Mouse (Mus musculus): ENCODE results near the gene Megf6. TPM values are rescaled to one million over a fixed set of nuclear protein-coding genes. Genes with fewer than 3 reads are reported as not detected.

Gene Megf6
- polyA plus RNA-seq, 1 experiment from 2014 or later: 7.4 TPM

- Histone ChIP-seq H3K4me1 (replicated peaks) (peaks cover 23% of the 10 kb centered on the region), H3K9me3 (no peaks in the 10 kb centered on the region), H3K9ac (peak within 1 kb of the TSS; percentile 81), H3K27ac (replicated peaks) (peak within 1 kb of the TSS; percentile 85), H3K27me3 (no peaks in the 10 kb centered on the region), H3K4me3 (peak within 1 kb of the TSS; percentile 89), H3K4me2 (peak within 1 kb of the TSS; percentile 87), H3K36me3 (peaks cover 30% of the 10 kb centered on the region)
- 1% methylated on average over 74 of the region's 75 CpGs for WGBS
- ATAC-seq (ENCODE audit: low read depth): peak; percentile 96
These were observed 9.8 kb upstream of the Megf6 start, which contains the start of gene Tprgl for GRCm38 (mm10) chr4:154160538-154161390. Gene Tprgl (minus strand): TSS chr4:154160666.

- H3K4me2 ChIP-seq: no peak overlapping the region
- H3K4me1 ChIP-seq (replicated peaks): peaks cover 23% of the 10 kb centered on the region
- H3K4me3 ChIP-seq: no peak overlapping the region
- peaks cover 5% of the 10 kb centered on the region for H3K36me3 ChIP-seq
- H3K9me3 ChIP-seq: no peaks in the 10 kb centered on the region
- WGBS: 12% methylated on average over 7 of the region's 7 CpGs
- no peak overlapping the region for H3K27ac ChIP-seq (replicated peaks)
- ATAC-seq (ENCODE audit: low read depth): no peak
- no peak overlapping the region for H3K9ac ChIP-seq
- H3K27me3 ChIP-seq: peaks cover under 1% of the 10 kb centered on the region; the same call in 1 of the 2 replicates
These were observed 7.2 kb upstream of the Megf6 start for GRCm38 (mm10) chr4:154163296-154163695.

GRCm38 (mm10) chr4:154167053-154167452 lies 3.5 kb upstream of the Megf6 start:
- no peaks in the 10 kb centered on the region for H3K9me3 ChIP-seq
- no peak overlapping the region for H3K27ac ChIP-seq (replicated peaks)
- WGBS: 26% methylated on average over 5 of the region's 5 CpGs
- no peak overlapping the region for H3K9ac ChIP-seq
- no peak for ATAC-seq (ENCODE audit: low read depth)
- no peak overlapping the region for H3K4me3 ChIP-seq
- no peaks in the 10 kb centered on the region for H3K36me3 ChIP-seq
- H3K27me3 ChIP-seq: peaks cover 37% of the 10 kb centered on the region
- no peak overlapping the region for H3K4me2 ChIP-seq
- H3K4me1 ChIP-seq (replicated peaks): peaks cover 22% of the 10 kb centered on the region

GRCm38 (mm10) chr4:154170021-154170420 lies 509 bp upstream of the Megf6 start:
- Histone ChIP-seq H3K27me3 (peaks cover 54% of the 10 kb centered on the region), H3K9ac (no peak overlapping the region), H3K9me3 (no peaks in the 10 kb centered on the region), H3K27ac (replicated peaks) (no peak overlapping the region), H3K36me3 (no peaks in the 10 kb centered on the region), H3K4me2 (peak overlapping the region; percentile 82), H3K4me3 (peak overlapping the region; percentile 49), H3K4me1 (replicated peaks) (peaks cover 32% of the 10 kb centered on the region)
- WGBS: 2% methylated on average over 15 of the region's 15 CpGs
- ATAC-seq (ENCODE audit: low read depth): peak; percentile 18

- peaks cover 54% of the 10 kb centered on the region for H3K27me3 ChIP-seq
- peak; percentile 8; the same call in 1 of the 2 replicates for ATAC-seq (ENCODE audit: low read depth)
These were observed 811 bp downstream of the Megf6 start for GRCm38 (mm10) chr4:154171151-154171930.

GRCm38 (mm10) chr4:154171931-154172604 lies 1.5 kb downstream of the Megf6 start:
- Histone ChIP-seq H3K4me3 (peak overlapping the region; percentile 49), H3K4me1 (replicated peaks) (peaks cover 32% of the 10 kb centered on the region), H3K27me3 (peaks cover 54% of the 10 kb centered on the region), H3K9me3 (no peaks in the 10 kb centered on the region), H3K27ac (replicated peaks) (no peak overlapping the region), H3K36me3 (no peaks in the 10 kb centered on the region), H3K9ac (peak overlapping the region; percentile 60; the same call in 1 of the 2 replicates), H3K4me2 (peak overlapping the region; percentile 82)
- 35% methylated on average over 13 of the region's 13 CpGs for WGBS
- no peak for ATAC-seq (ENCODE audit: low read depth)

More at GRCm38 (mm10) chr4:154171151-154171930, 811 bp downstream of the Megf6 start:
- H3K4me2 ChIP-seq: peak overlapping the region; percentile 82
- peak overlapping the region; percentile 60 for H3K9ac ChIP-seq
- WGBS: 1% methylated on average over 37 of the region's 37 CpGs
- H3K27ac ChIP-seq (replicated peaks): no peak overlapping the region
- no peaks in the 10 kb centered on the region for H3K36me3 ChIP-seq
- peaks cover 32% of the 10 kb centered on the region for H3K4me1 ChIP-seq (replicated peaks)
- no peaks in the 10 kb centered on the region for H3K9me3 ChIP-seq
- H3K4me3 ChIP-seq: peak overlapping the region; percentile 49

GRCm38 (mm10) chr4:154177257-154177656 lies 6.7 kb downstream of the Megf6 start:
- H3K36me3 ChIP-seq: no peaks in the 10 kb centered on the region
- H3K4me2 ChIP-seq: no peak overlapping the region
- no peak for ATAC-seq (ENCODE audit: low read depth)
- no peak overlapping the region for H3K27ac ChIP-seq (replicated peaks)
- H3K27me3 ChIP-seq: peaks cover 15% of the 10 kb centered on the region
- H3K9me3 ChIP-seq: no peaks in the 10 kb centered on the region
- peaks cover 9% of the 10 kb centered on the region for H3K4me1 ChIP-seq (replicated peaks)
- no peak overlapping the region for H3K9ac ChIP-seq
- 67% methylated on average over 8 of the region's 8 CpGs for WGBS
- no peak overlapping the region for H3K4me3 ChIP-seq

- Histone ChIP-seq H3K27ac (replicated peaks) (no peak overlapping the region), H3K36me3 (no peaks in the 10 kb centered on the region), H3K4me3 (no peak overlapping the region), H3K27me3 (no peaks in the 10 kb centered on the region), H3K4me2 (no peak overlapping the region), H3K9me3 (no peaks in the 10 kb centered on the region), H3K4me1 (replicated peaks) (no peaks in the 10 kb centered on the region), H3K9ac (no peak overlapping the region)
- WGBS: 82% methylated on average over 7 of the region's 7 CpGs
- ATAC-seq (ENCODE audit: low read depth): no peak
These were observed 10.5 kb downstream of the Megf6 start for GRCm38 (mm10) chr4:154181001-154181400.

- ATAC-seq (ENCODE audit: low read depth): no peak
- H3K4me1 ChIP-seq (replicated peaks): no peaks in the 10 kb centered on the region
- no peak overlapping the region for H3K27ac ChIP-seq (replicated peaks)
- no peaks in the 10 kb centered on the region for H3K9me3 ChIP-seq
- H3K36me3 ChIP-seq: no peaks in the 10 kb centered on the region
- H3K4me2 ChIP-seq: no peak overlapping the region
- no peak overlapping the region for H3K4me3 ChIP-seq
- no peak overlapping the region for H3K9ac ChIP-seq
- no peaks in the 10 kb centered on the region for H3K27me3 ChIP-seq
- WGBS: 71% methylated on average over 5 of the region's 5 CpGs
These were observed 13.0 kb downstream of the Megf6 start for GRCm38 (mm10) chr4:154183566-154183965.

GRCm38 (mm10) chr4:154185001-154185400 lies 14.5 kb downstream of the Megf6 start:
- Histone ChIP-seq H3K4me3 (no peak overlapping the region), H3K4me1 (replicated peaks) (no peaks in the 10 kb centered on the region), H3K27me3 (no peaks in the 10 kb centered on the region), H3K4me2 (no peak overlapping the region), H3K9ac (no peak overlapping the region), H3K27ac (replicated peaks) (no peak overlapping the region), H3K9me3 (no peaks in the 10 kb centered on the region), H3K36me3 (no peaks in the 10 kb centered on the region)
- WGBS: 80% methylated on average over 5 of the region's 5 CpGs
- ATAC-seq (ENCODE audit: low read depth): no peak

GRCm38 (mm10) chr4:154186002-154186537 lies 15.5 kb downstream of the Megf6 start:
- Histone ChIP-seq H3K4me3 (no peak overlapping the region), H3K4me2 (no peak overlapping the region), H3K4me1 (replicated peaks) (no peaks in the 10 kb centered on the region), H3K36me3 (no peaks in the 10 kb centered on the region), H3K27me3 (no peaks in the 10 kb centered on the region), H3K9ac (no peak overlapping the region), H3K27ac (replicated peaks) (no peak overlapping the region), H3K9me3 (no peaks in the 10 kb centered on the region)
- 69% methylated on average over 11 of the region's 11 CpGs for WGBS
- ATAC-seq (ENCODE audit: low read depth): no peak

Measured in neural tube, embryonic 13.5 days (tissue).